Mouse (Mus musculus) neural tube, postnatal 0 days (tissue): ENCODE measurements around the gene Cd55b. TPM values are rescaled to one million over a fixed set of nuclear protein-coding genes. Genes with fewer than 3 reads are reported as not detected.

Experiments used
- polyA plus RNA-seq: library from polyadenylated mRNA; unstranded; fragments of >200 nt; fragmentation: Nextera tagmentation; extraction: Ambion mirVana; gene quantifications from 2 replicates; pipeline ENCODE4 v1.2.1, GENCODE M21; 2015

The Cd55b gene
- not detected in 2 replicates for polyA plus RNA-seq

GRCm38 (mm10) chr1:130422664-130423111 lies at the start of gene Cd55b:
Gene Cd55b (minus strand): TSS chr1:130423009.

GRCm38 (mm10) chr1:130462084-130462861 lies 39.5 kb upstream of the Cd55b start, which contains the start of gene Cd55:
Gene Cd55 (minus strand): TSS chr1:130462744.

Other genes with a start within 250 kb of the Cd55b start
- 14.5 and 17.5 TPM in 2 replicates for gene Cd55, start 39.7 kb upstream of the Cd55b start, polyA plus RNA-seq
- gene Zp3r, start 206.6 kb upstream of the Cd55b start, polyA plus RNA-seq: not detected in 2 replicates
- gene C4bp, start 238.6 kb upstream of the Cd55b start, polyA plus RNA-seq: not detected in 2 replicates